Mouse (Mus musculus): ENCODE results near the gene 6330409D20Rik.

DNA sequence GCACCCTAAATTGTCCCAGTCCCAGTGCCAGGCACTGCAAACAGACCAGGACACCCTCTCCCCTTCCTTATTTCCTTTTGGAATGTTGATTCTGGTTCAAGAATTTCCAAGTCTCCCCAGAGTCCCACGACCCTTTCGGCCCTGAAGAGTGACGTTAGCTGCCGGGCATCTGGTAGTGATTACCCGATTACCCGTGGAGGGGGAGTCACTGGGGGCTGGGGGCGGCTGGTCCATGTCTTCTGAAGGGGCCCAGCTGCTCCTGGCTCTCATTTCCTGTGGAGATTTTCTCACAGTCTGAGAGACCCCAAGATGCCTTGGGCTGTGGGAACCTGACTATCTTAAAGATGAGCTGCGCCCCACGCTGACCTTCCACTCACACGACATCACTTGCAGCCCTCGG, 10.0 kb downstream of the 6330409D20Rik start:
- TF ChIP-seq CTCF (IDR thresholded peaks at IDR 0.05; ENCODE audit: borderline replicate concordance, control insufficient read depth, extremely low read depth, insufficient read depth, low read length, poor library complexity): no peak
- TF ChIP-seq POLR2A (IDR thresholded peaks at IDR 0.05; ENCODE audit: control insufficient read depth, extremely low read depth, insufficient read depth, low read length, poor library complexity): no peak
